Mouse (Mus musculus) myocyte (in vitro differentiated cells): ENCODE results near the gene Ldlr.
A peak's percentile ranks its signal among the peaks of the same experiment; 100 is the strongest.

Experiments used
- CEBPB ChIP-seq: IDR thresholded peaks from 2 replicates; pipeline ENCODE4 v1.6.1; 2011; ENCODE audit warnings: mild to moderate bottlenecking, moderate library complexity; ENCODE audit not compliant: poor library complexity, insufficient read depth, severe bottlenecking
- E2F4 ChIP-seq: IDR thresholded peaks from one replicate; pipeline ENCODE4 v1.6.1; 2011; ENCODE audit warnings: mild to moderate bottlenecking, control low read depth, moderate library complexity; ENCODE audit not compliant: insufficient read depth
- MAX ChIP-seq: IDR thresholded peaks from one replicate; pipeline ENCODE4 v1.6.1; 2011; ENCODE audit warnings: low read depth, mild to moderate bottlenecking, control low read depth
- MYOD1 ChIP-seq, 3 experiments: IDR thresholded peaks; one replicate each; pipeline ENCODE4 v1.6.1; 2011; ENCODE audit warnings: control low read depth in 2 of 3, low read depth in 2 of 3, mild to moderate bottlenecking in 2 of 3, moderate library complexity in 1 of 3; ENCODE audit not compliant: insufficient read length in 2 of 3, control insufficient read depth in 1 of 3
- MYOG ChIP-seq, 3 experiments: IDR thresholded peaks; one replicate each; pipeline ENCODE4 v1.6.1; 2011; ENCODE audit warnings: control low read depth in 2 of 3, low read depth in 2 of 3, mild to moderate bottlenecking in 2 of 3; ENCODE audit not compliant: insufficient read length in 2 of 3, control insufficient read depth in 1 of 3, insufficient read depth in 1 of 3
- POLR2A ChIP-seq: IDR thresholded peaks from one replicate; pipeline ENCODE4 v1.6.1; 2011; ENCODE audit warnings: low read depth, mild to moderate bottlenecking, control low read depth, moderate library complexity; ENCODE audit not compliant: insufficient read length
- POLR2AphosphoS2 ChIP-seq: IDR thresholded peaks from one replicate; pipeline ENCODE4 v1.6.1; 2011; ENCODE audit warnings: low read depth, control low read depth; ENCODE audit not compliant: insufficient read length
- REST ChIP-seq: IDR thresholded peaks from one replicate; pipeline ENCODE4 v1.6.1; 2011; ENCODE audit warnings: mild to moderate bottlenecking, control low read depth, moderate library complexity; ENCODE audit not compliant: insufficient read depth, insufficient read length
- SRF ChIP-seq: IDR thresholded peaks from one replicate; pipeline ENCODE4 v1.6.1; 2011; ENCODE audit warnings: low read depth; ENCODE audit not compliant: control insufficient read depth, insufficient read length
- TCF12 ChIP-seq: IDR thresholded peaks from one replicate; pipeline ENCODE4 v1.6.1; 2011; ENCODE audit warnings: mild to moderate bottlenecking, control low read depth; ENCODE audit not compliant: poor library complexity, insufficient read depth, severe bottlenecking
- TCF3 ChIP-seq: IDR thresholded peaks from one replicate; pipeline ENCODE4 v1.6.1; 2011; ENCODE audit warnings: low read depth, control low read depth; ENCODE audit not compliant: insufficient read length
- USF1 ChIP-seq: IDR thresholded peaks from one replicate; pipeline ENCODE4 v1.6.1; 2011; ENCODE audit warnings: low read depth, mild to moderate bottlenecking, control low read depth, moderate library complexity

GRCm38 (mm10) chr9:21732288-21732687 lies 9.0 kb downstream of the Ldlr start:
- TF ChIP-seq POLR2A (peak; percentile 24), USF1 (no peak), E2F4 (no peak), CEBPB (no peak), TCF12 (no peak), SRF (no peak), TCF3 (no peak), MAX (no peak), POLR2AphosphoS2 (peak; percentile 65), REST (no peak), MYOD1 (IDR thresholded peaks at IDR 0.05; ENCODE audit: control insufficient read depth in 1 of 3, insufficient read length in 2 of 3, low read depth in 2 of 3) (no peak), MYOG (IDR thresholded peaks at IDR 0.05; ENCODE audit: control insufficient read depth in 1 of 3, insufficient read depth in 1 of 3, insufficient read length in 2 of 3, low read depth in 2 of 3) (peak in 1 of 3 experiments; percentile 21)
